Mouse (Mus musculus) intestine, postnatal 0 days (tissue): Measurements from ENCODE around the gene Clec10a. TPM values are rescaled to one million over a fixed set of nuclear protein-coding genes. Genes with fewer than 3 reads are reported as not detected.

Experiments
- ATAC-seq: fragments of 200-750 bp; cut with Nextera tagmentation; 2 replicates; pipeline ENCODE4 v1.8.0; 2017; ENCODE audit warnings: mild to moderate bottlenecking, moderate TSS enrichment, moderate library complexity
- H3K27ac ChIP-seq: fragments of 300-500 bp; sonication (generic); 2 replicates; pipeline ENCODE4 v1.5.1; 2014; ENCODE audit warnings: mild to moderate bottlenecking, low read depth, low read length, moderate library complexity
- H3K27me3 ChIP-seq: fragments of 300-500 bp; sonication (generic); replicated peaks from 2 replicates; pipeline ENCODE4 v1.6.1; 2014; ENCODE audit warnings: low read length, mixed read lengths; ENCODE audit not compliant: control insufficient read depth, insufficient read depth
- H3K36me3 ChIP-seq: fragments of 300-500 bp; sonication (generic); 2 replicates; pipeline ENCODE4 v1.6.1; 2014; ENCODE audit warnings: mild to moderate bottlenecking, moderate library complexity; ENCODE audit not compliant: control insufficient read depth, insufficient read depth
- H3K4me1 ChIP-seq: fragments of 300-500 bp; sonication (generic); replicated peaks from 2 replicates; pipeline ENCODE4 v1.6.1; 2014; ENCODE audit warnings: antibody characterized with exemption, low read length, mixed read lengths; ENCODE audit not compliant: control insufficient read depth, insufficient read depth
- H3K4me2 ChIP-seq: fragments of 300-500 bp; sonication (generic); replicated peaks from 2 replicates; pipeline ENCODE4 v1.6.1; 2014; ENCODE audit warnings: low read depth, mild to moderate bottlenecking, moderate library complexity
- H3K4me3 ChIP-seq: fragments of 300-500 bp; sonication (generic); 2 replicates; pipeline ENCODE4 v1.5.1; 2014; ENCODE audit warnings: low read depth, low read length
- H3K9ac ChIP-seq: fragments of 300-500 bp; sonication (generic); 2 replicates; pipeline ENCODE4 v1.6.1; 2014; ENCODE audit warnings: mild to moderate bottlenecking, low read depth, low read length
- H3K9me3 ChIP-seq: fragments of 300-500 bp; sonication (generic); 2 replicates; pipeline ENCODE4 v1.6.1; 2016; ENCODE audit warnings: mixed run types; ENCODE audit not compliant: control insufficient read depth
- CTCF ChIP-seq: sonication (generic); IDR thresholded peaks from 2 replicates; pipeline ENCODE4 v1.5.1; 2016; ENCODE audit warnings: low read depth, mild to moderate bottlenecking, control low read depth, antibody characterized with exemption, moderate library complexity
- WGBS: fragments of 180-500 bp; shearing (Covaris S2); extraction: QIAGEN DNeasy Blood & Tissue Kit; methylation state at CpG from one replicate; pipeline ENCODE4 v1.1.7; 2014; 5-methylcytosine and 5-hydroxymethylcytosine counted together
- polyA plus RNA-seq: library from polyadenylated mRNA; unstranded; fragments of >200 nt; fragmentation: Nextera tagmentation; extraction: Ambion mirVana; gene quantifications from 2 replicates; pipeline ENCODE4 v1.2.1, GENCODE M21; 2015

Clec10a gene
- polyA plus RNA-seq, 1 experiment from 2014 or later, result 0.78 TPM

- Histone ChIP-seq H3K4me2 (peak overlapping the region; percentile 73), H3K9ac (0 out of 2 replicates have a peak overlapping the region, but pooled peaks have one; percentile 17), H3K27me3 (peaks cover 15% of the 10 kb centered on the region), H3K36me3 (peaks cover 4% of the 10 kb centered on the region; the same call in 1 of the 2 replicates), H3K27ac (0 out of 2 replicates have a peak overlapping the region, but pooled peaks have one; percentile 16), H3K4me3 (peak overlapping the region; percentile 32), H3K4me1 (peaks cover 11% of the 10 kb centered on the region), H3K9me3 (no peaks in the 10 kb centered on the region)
- ATAC-seq, result peak; percentile 17; the same call in 1 of the 2 replicates
- WGBS, result 7% methylated on average over 26 of the region's 26 CpGs
- no peak for TF ChIP-seq CTCF
Measured at GRCm38 (mm10) chr11:70213736-70214135, 57.7 kb downstream of the Clec10a start.

GRCm38 (mm10) chr11:70214191-70214855, 58.3 kb downstream of the Clec10a start:
- Histone ChIP-seq H3K9ac (0 out of 2 replicates have a peak overlapping the region, but pooled peaks have one; percentile 17), H3K27ac (no peak overlapping the region), H3K36me3 (peaks cover 4% of the 10 kb centered on the region; the same call in 1 of the 2 replicates), H3K4me3 (peak overlapping the region; percentile 32), H3K4me2 (peak overlapping the region; percentile 73), H3K27me3 (peaks cover 15% of the 10 kb centered on the region), H3K9me3 (no peaks in the 10 kb centered on the region), H3K4me1 (peaks cover 12% of the 10 kb centered on the region)
- ATAC-seq, result 0 out of 2 replicates have a peak, but pooled peaks have one; percentile 6
- no peak for TF ChIP-seq CTCF
- 1% methylated on average over 46 of the region's 46 CpGs for WGBS

- Histone ChIP-seq H3K27me3 (peaks cover 15% of the 10 kb centered on the region), H3K36me3 (peaks cover 4% of the 10 kb centered on the region; the same call in 1 of the 2 replicates), H3K4me2 (peak overlapping the region; percentile 73), H3K4me3 (peak overlapping the region; percentile 32; the same call in 1 of the 2 replicates), H3K9me3 (no peaks in the 10 kb centered on the region), H3K9ac (0 out of 2 replicates have a peak overlapping the region, but pooled peaks have one; percentile 17), H3K4me1 (peaks cover 12% of the 10 kb centered on the region), H3K27ac (no peak overlapping the region)
- 28% methylated on average over 17 of the region's 18 CpGs for WGBS
- ATAC-seq, result no peak
- no peak for TF ChIP-seq CTCF
Measured at GRCm38 (mm10) chr11:70214856-70215209, 58.8 kb downstream of the Clec10a start.

GRCm38 (mm10) chr11:70215301-70215700, 59.3 kb downstream of the Clec10a start:
- Histone ChIP-seq H3K9me3 (no peaks in the 10 kb centered on the region), H3K36me3 (peaks cover 4% of the 10 kb centered on the region; the same call in 1 of the 2 replicates), H3K4me1 (peaks cover 12% of the 10 kb centered on the region), H3K27ac (no peak overlapping the region), H3K4me2 (no peak overlapping the region), H3K9ac (no peak overlapping the region), H3K4me3 (no peak overlapping the region), H3K27me3 (peaks cover 15% of the 10 kb centered on the region)
- WGBS, result 47% methylated on average over 22 of the region's 22 CpGs
- ATAC-seq, result no peak
- no peak for TF ChIP-seq CTCF

DNA sequence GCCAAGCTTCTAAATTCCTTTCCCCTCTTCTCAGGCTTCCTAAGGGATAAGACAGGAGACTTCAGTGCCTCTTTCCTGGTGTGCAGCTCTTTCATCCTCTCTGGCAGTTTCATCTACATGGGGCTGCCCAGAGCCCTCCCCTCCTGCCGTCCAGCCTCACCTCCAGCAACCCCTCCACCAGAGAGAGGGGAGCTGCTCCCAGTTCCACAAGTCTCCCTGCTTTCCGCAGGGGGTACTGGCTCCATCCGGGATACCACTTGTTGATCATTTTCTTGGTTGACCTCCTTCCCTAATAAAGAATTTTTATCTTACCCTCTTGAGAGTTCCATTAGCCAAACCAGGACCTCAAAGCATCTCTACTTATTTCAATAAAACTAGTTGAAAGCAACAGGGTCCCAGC, 60.1 kb downstream of the Clec10a start:
- H3K9ac ChIP-seq, result no peak overlapping the region
- H3K27ac ChIP-seq, result no peak overlapping the region
- peaks cover 4% of the 10 kb centered on the region; the same call in 1 of the 2 replicates for H3K36me3 ChIP-seq
- peaks cover 12% of the 10 kb centered on the region for H3K4me1 ChIP-seq
- TF ChIP-seq CTCF, result no peak
- no peak for ATAC-seq
- H3K4me3 ChIP-seq, result no peak overlapping the region
- H3K4me2 ChIP-seq, result no peak overlapping the region
- peaks cover 15% of the 10 kb centered on the region for H3K27me3 ChIP-seq
- 84% methylated on average over 3 of the region's 3 CpGs for WGBS
- no peaks in the 10 kb centered on the region for H3K9me3 ChIP-seq

GRCm38 (mm10) chr11:70218039-70218438, 62.0 kb downstream of the Clec10a start:
- Histone ChIP-seq H3K4me2 (peak overlapping the region; percentile 24; the same call in 1 of the 2 replicates), H3K9ac (no peak overlapping the region), H3K27ac (no peak overlapping the region), H3K4me3 (no peak overlapping the region), H3K4me1 (peaks cover 12% of the 10 kb centered on the region), H3K27me3 (peaks cover 15% of the 10 kb centered on the region), H3K36me3 (peaks cover 4% of the 10 kb centered on the region; the same call in 1 of the 2 replicates), H3K9me3 (no peaks in the 10 kb centered on the region)
- 36% methylated on average over 4 of the region's 4 CpGs for WGBS
- no peak for TF ChIP-seq CTCF
- no peak for ATAC-seq
